Mouse (Mus musculus) olfactory bulb, adult 2 months (tissue): Measurements from ENCODE around the gene Slc9a6. TPM values are rescaled to one million over a fixed set of nuclear protein-coding genes. Genes with fewer than 3 reads are reported as not detected.

Experiments used
- H3K27ac ChIP-seq: fragments of 200-500 bp; 2 replicates; pipeline ENCODE4 v1.5.1; 2012; ENCODE audit warnings: low read depth, low read length; ENCODE audit not compliant: insufficient read depth
- H3K4me1 ChIP-seq: fragments of 200-500 bp; 2 replicates; pipeline ENCODE4 v1.6.1; 2012; ENCODE audit warnings: low read length; ENCODE audit not compliant: control insufficient read depth, insufficient read depth
- H3K4me3 ChIP-seq: fragments of 200-500 bp; 2 replicates; pipeline ENCODE4 v1.5.1; 2012; ENCODE audit warnings: mild to moderate bottlenecking, low read depth, low read length, moderate library complexity; ENCODE audit not compliant: insufficient read depth
- CTCF ChIP-seq: fragments of 200-500 bp; IDR thresholded peaks from 2 replicates; pipeline ENCODE4 v1.5.1; 2012; ENCODE audit warnings: low read depth, mild to moderate bottlenecking, low read length, moderate library complexity; ENCODE audit not compliant: insufficient read depth
- POLR2A ChIP-seq: fragments of 200-500 bp; IDR thresholded peaks from 2 replicates; pipeline ENCODE4 v1.6.1; 2012; ENCODE audit warnings: mild to moderate bottlenecking, low read depth, low read length, moderate library complexity; ENCODE audit not compliant: insufficient read depth
- WGBS: fragments of 180-500 bp; shearing (Covaris S2); methylation state at CpG from one replicate; pipeline ENCODE4 v1.1.7; 2018; 5-methylcytosine and 5-hydroxymethylcytosine counted together
- polyA plus RNA-seq: library from polyadenylated mRNA; stranded (reverse); fragments of >200 nt; gene quantifications from 2 replicates; pipeline ENCODE4 v1.2.4, GENCODE M21; 2012; ENCODE audit warnings: low replicate concordance; ENCODE audit not compliant: missing spikeins, insufficient read depth, insufficient read length

The Slc9a6 gene
- polyA plus RNA-seq, 1 experiment: not detected

- WGBS: 16% methylated on average over 13 of the region's 13 CpGs
- Histone ChIP-seq H3K4me3 (peak overlapping the region; percentile 73), H3K4me1 (peaks cover 3% of the 10 kb centered on the region; the same call in 1 of the 2 replicates), H3K27ac (0 out of 2 replicates have a peak overlapping the region, but pooled peaks have one; percentile 55)
- TF ChIP-seq CTCF: no peak
- no peak for TF ChIP-seq POLR2A
Measured at GRCm38 (mm10) chrX:56610318-56610694, 749 bp downstream of the Slc9a6 start.

GRCm38 (mm10) chrX:56615236-56615635 is 5.7 kb downstream of the Slc9a6 start:
- H3K4me1 ChIP-seq: peaks cover 3% of the 10 kb centered on the region; the same call in 1 of the 2 replicates
- TF ChIP-seq CTCF: no peak
- no peak for TF ChIP-seq POLR2A
- no peak overlapping the region for H3K4me3 ChIP-seq
- H3K27ac ChIP-seq: no peak overlapping the region
- 91% methylated on average over 2 of the region's 2 CpGs for WGBS

- Histone ChIP-seq H3K4me1 (no peaks in the 10 kb centered on the region), H3K4me3 (no peak overlapping the region), H3K27ac (no peak overlapping the region)
- no peak for TF ChIP-seq POLR2A
- no peak for TF ChIP-seq CTCF
- WGBS: 83% methylated on average over 5 of the region's 5 CpGs
Measured at GRCm38 (mm10) chrX:56636185-56636584, 26.6 kb downstream of the Slc9a6 start.

GRCm38 (mm10) chrX:56640066-56640465 is 30.5 kb downstream of the Slc9a6 start:
- Histone ChIP-seq H3K27ac (no peak overlapping the region), H3K4me1 (no peaks in the 10 kb centered on the region), H3K4me3 (no peak overlapping the region)
- TF ChIP-seq POLR2A (no peak), CTCF (no peak)
- 12% methylated on average over 1 of the region's 1 CpGs for WGBS

DNA sequence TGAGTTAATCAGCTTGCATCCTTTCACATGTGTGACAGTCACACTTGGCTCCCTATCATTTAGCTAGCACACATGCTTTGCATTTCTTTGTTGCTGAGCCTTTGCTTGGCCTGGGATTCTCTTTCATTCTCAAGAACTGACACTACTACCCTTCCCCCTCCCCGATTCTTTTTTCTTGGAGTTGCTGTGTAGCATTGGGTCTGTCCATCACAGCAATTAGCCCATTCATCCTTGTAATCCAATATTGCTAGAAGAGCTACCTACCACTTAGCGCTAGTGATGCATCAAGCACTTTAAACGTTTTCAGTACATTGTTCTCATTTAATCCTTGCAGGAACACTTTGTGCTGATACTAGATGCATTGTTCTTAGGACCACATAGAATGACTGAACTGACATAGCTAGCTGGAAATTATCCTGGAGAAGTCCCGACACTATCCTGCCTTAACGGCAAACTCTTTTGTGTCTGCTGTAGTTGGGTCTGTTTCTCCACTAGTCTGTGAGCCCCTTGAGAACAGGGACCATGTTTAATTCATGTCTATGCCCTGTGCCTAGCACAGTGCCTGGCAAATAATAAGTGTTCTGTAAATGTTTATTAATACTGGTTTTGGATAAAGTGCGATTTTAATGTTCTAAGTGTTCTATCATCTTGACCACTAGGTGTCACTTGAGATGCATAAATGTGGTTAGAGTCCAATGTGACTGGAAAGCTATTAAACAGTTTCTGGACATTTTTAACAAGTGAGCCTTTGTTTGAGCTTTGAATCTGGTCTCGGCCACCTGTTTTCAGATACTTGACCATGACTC is 40.2 kb downstream of the Slc9a6 start:
- WGBS: 36% methylated on average over 7 of the region's 7 CpGs
- Histone ChIP-seq H3K4me3 (no peak overlapping the region), H3K4me1 (no peaks in the 10 kb centered on the region; the same call in 1 of the 2 replicates), H3K27ac (no peak overlapping the region)
- TF ChIP-seq CTCF: no peak
- no peak for TF ChIP-seq POLR2A

DNA sequence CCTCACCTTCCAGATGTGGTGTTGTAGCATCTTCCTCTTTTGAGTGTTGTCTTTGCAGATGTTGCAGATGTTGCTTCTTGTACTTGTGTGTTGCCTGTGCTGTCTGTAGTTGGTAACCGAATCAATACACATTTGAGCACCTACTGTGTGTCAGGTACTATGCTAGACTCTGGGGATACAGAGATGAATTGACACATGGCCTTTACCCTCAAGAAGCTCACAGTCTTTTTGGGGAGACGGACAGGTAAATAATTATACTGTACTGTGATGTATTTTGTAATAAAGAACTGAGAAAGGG is 40.7 kb downstream of the Slc9a6 start:
- no peak overlapping the region for H3K4me3 ChIP-seq
- WGBS: 82% methylated on average over 2 of the region's 2 CpGs
- no peak overlapping the region for H3K27ac ChIP-seq
- TF ChIP-seq CTCF (no peak), POLR2A (no peak)
- no peaks in the 10 kb centered on the region; the same call in 1 of the 2 replicates for H3K4me1 ChIP-seq

- Histone ChIP-seq H3K4me1 (no peaks in the 10 kb centered on the region; the same call in 1 of the 2 replicates), H3K4me3 (no peak overlapping the region), H3K27ac (no peak overlapping the region)
- 54% methylated on average over 6 of the region's 6 CpGs for WGBS
- no peak for TF ChIP-seq POLR2A
- TF ChIP-seq CTCF: no peak
Measured at GRCm38 (mm10) chrX:56650885-56651284, 41.3 kb downstream of the Slc9a6 start.

DNA sequence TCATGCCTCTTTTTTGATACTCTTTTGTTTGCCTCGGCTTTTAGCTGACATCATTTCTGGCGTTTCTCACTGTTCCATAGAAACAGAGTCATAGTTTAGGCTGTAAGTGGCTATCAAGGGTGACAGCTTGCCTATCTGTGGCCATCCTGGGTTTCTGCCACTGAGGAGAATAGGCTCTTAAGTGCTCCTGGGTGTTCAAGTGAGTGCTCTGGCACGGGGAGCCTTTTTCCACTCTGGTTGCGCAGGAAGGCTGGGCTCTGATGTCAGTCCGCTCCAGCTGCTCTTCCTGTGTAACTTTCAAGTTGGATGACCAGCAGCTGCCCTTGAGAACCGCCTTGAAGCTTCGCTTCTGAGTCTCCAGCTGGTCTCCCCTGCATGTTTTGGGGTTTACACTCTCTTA is 42.2 kb downstream of the Slc9a6 start:
- H3K27ac ChIP-seq: no peak overlapping the region
- H3K4me1 ChIP-seq: no peaks in the 10 kb centered on the region; the same call in 1 of the 2 replicates
- no peak for TF ChIP-seq POLR2A
- 72% methylated on average over 7 of the region's 7 CpGs for WGBS
- H3K4me3 ChIP-seq: no peak overlapping the region

DNA sequence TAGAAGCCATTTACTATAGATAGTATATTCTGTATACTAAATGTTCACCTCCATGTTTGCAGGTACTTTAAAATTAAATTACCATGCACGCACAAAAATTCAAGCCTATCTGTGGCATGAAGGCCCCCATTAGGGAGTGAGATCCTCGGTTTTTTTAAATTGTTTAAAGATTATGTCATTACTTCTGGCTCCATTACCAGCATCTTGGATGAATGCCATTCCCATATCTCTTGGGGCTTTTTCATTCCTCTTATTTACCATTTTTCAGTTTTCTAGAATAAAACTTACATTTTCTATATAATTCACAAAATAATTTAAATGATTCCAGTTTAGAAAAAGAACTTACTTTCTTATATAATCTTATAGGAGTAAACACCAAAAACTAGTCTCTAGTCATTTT is 46.1 kb downstream of the Slc9a6 start:
- 52% methylated on average over 2 of the region's 2 CpGs for WGBS
- H3K4me1 ChIP-seq: no peaks in the 10 kb centered on the region; the same call in 1 of the 2 replicates
- no peak for TF ChIP-seq POLR2A
- no peak for TF ChIP-seq CTCF
- H3K27ac ChIP-seq: no peak overlapping the region
- H3K4me3 ChIP-seq: no peak overlapping the region

DNA sequence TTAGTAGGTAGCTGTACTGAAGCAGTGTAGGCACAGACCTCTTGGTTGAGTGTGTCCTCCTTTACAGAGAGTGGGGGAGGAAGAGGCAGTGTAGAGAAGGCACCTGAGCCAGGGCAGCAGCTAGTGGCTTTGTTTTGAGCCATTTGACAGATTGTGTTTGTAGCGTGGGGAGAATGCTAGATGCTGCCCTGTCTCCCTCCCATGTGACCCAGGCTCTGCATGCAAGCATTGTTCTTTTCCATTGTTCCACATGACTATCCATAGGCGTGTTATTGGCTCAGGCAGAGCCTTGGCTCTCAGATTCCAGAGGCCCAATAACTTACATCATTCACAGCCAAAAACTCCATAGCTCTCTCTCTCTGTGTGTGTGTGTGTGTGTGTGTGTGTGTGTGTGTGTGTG is 49.7 kb downstream of the Slc9a6 start:
- 79% methylated on average over 2 of the region's 2 CpGs for WGBS
- no peaks in the 10 kb centered on the region for H3K4me1 ChIP-seq
- no peak overlapping the region for H3K27ac ChIP-seq
- TF ChIP-seq CTCF: no peak
- no peak for TF ChIP-seq POLR2A
- H3K4me3 ChIP-seq: no peak overlapping the region

- WGBS: 96% methylated on average over 12 of the region's 12 CpGs
- Histone ChIP-seq H3K27ac (no peak overlapping the region), H3K4me3 (no peak overlapping the region), H3K4me1 (no peaks in the 10 kb centered on the region)
- TF ChIP-seq CTCF (no peak), POLR2A (no peak)
Measured at GRCm38 (mm10) chrX:56661143-56661542, 51.6 kb downstream of the Slc9a6 start.
